Mouse (Mus musculus): Measurements from ENCODE around the gene Erg. TPM values are rescaled to one million over a fixed set of nuclear protein-coding genes. Genes with fewer than 3 reads are reported as not detected.

Erg gene
- polyA plus RNA-seq, 1 experiment from 2014 or later = 2.1 TPM

- ATAC-seq (ENCODE audit: insufficient read depth, low FRiP score, low TSS enrichment) = no peak
These were observed 198.1 kb downstream of the Erg start for GRCm38 (mm10) chr16:95388292-95388691.

DNA sequence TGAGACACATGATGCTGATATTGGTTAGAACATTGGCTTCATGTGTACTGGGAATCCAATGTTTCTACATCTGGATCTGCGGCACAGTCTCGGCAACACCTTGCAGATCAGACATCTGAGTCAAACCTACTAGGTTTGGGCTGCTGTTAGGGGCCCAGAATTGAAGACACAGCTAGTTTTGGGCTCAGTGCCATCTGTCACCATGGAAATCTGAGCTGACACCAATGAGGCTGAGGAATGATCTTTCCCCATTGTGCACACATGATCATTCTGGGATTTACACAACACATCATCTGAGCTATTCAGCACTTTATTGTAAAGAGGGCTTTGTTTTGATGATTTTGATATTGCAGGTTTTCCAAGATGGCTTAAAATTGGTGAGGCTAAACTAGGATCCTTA, 199.4 kb downstream of the Erg start:
- H3K4me3 ChIP-seq (ENCODE audit: low read depth, low read length) = no peak overlapping the region
- WGBS = 98% methylated on average over 2 of the region's 2 CpGs
- no peak for ATAC-seq (ENCODE audit: insufficient read depth, low FRiP score, low TSS enrichment)

More at GRCm38 (mm10) chr16:95388292-95388691, 198.1 kb downstream of the Erg start:
- no peaks in the 10 kb centered on the region for H3K4me1 ChIP-seq (ENCODE audit: control insufficient read depth, insufficient read depth, low read length)
- no peaks in the 10 kb centered on the region for H3K36me3 ChIP-seq (ENCODE audit: control insufficient read depth, insufficient read depth, low read length)
- H3K9ac ChIP-seq (ENCODE audit: low read length) = no peak overlapping the region
- no peaks in the 10 kb centered on the region for H3K27me3 ChIP-seq (ENCODE audit: control insufficient read depth, insufficient read depth, low read length)
- no peak overlapping the region for H3K4me2 ChIP-seq (ENCODE audit: low read depth)
- H3K4me3 ChIP-seq (ENCODE audit: low read depth, low read length) = no peak overlapping the region
- no peak overlapping the region for H3K27ac ChIP-seq (ENCODE audit: low read depth, low read length)
- DNase-seq (ENCODE audit: low spot score) = no peak
- no peaks in the 10 kb centered on the region for H3K9me3 ChIP-seq (ENCODE audit: control insufficient read depth, low read length)
- WGBS = 90% methylated on average over 5 of the region's 5 CpGs

GRCm38 (mm10) chr16:95385299-95385973, 201.0 kb downstream of the Erg start:
- Histone ChIP-seq H3K4me1 (ENCODE audit: control insufficient read depth, insufficient read depth, low read length) (no peaks in the 10 kb centered on the region), H3K9me3 (ENCODE audit: control insufficient read depth, low read length) (no peaks in the 10 kb centered on the region), H3K4me2 (ENCODE audit: low read depth) (no peak overlapping the region), H3K27me3 (ENCODE audit: control insufficient read depth, insufficient read depth, low read length) (no peaks in the 10 kb centered on the region), H3K9ac (ENCODE audit: low read length) (no peak overlapping the region), H3K27ac (ENCODE audit: low read depth, low read length) (no peak overlapping the region), H3K36me3 (ENCODE audit: control insufficient read depth, insufficient read depth, low read length) (no peaks in the 10 kb centered on the region), H3K4me3 (ENCODE audit: low read depth, low read length) (no peak overlapping the region)
- DNase-seq (ENCODE audit: low spot score) (no peak), ATAC-seq (ENCODE audit: insufficient read depth, low FRiP score, low TSS enrichment) (no peak)
- WGBS = 92% methylated on average over 7 of the region's 7 CpGs

More for the DNA sequence above, 199.4 kb downstream of the Erg start:
- no peak overlapping the region for H3K4me2 ChIP-seq (ENCODE audit: low read depth)
- H3K9me3 ChIP-seq (ENCODE audit: control insufficient read depth, low read length) = no peaks in the 10 kb centered on the region
- H3K27me3 ChIP-seq (ENCODE audit: control insufficient read depth, insufficient read depth, low read length) = no peaks in the 10 kb centered on the region
- H3K4me1 ChIP-seq (ENCODE audit: control insufficient read depth, insufficient read depth, low read length) = no peaks in the 10 kb centered on the region
- no peaks in the 10 kb centered on the region for H3K36me3 ChIP-seq (ENCODE audit: control insufficient read depth, insufficient read depth, low read length)
- no peak for DNase-seq (ENCODE audit: low spot score)
- H3K9ac ChIP-seq (ENCODE audit: low read length) = no peak overlapping the region
- no peak overlapping the region for H3K27ac ChIP-seq (ENCODE audit: low read depth, low read length)

DNA sequence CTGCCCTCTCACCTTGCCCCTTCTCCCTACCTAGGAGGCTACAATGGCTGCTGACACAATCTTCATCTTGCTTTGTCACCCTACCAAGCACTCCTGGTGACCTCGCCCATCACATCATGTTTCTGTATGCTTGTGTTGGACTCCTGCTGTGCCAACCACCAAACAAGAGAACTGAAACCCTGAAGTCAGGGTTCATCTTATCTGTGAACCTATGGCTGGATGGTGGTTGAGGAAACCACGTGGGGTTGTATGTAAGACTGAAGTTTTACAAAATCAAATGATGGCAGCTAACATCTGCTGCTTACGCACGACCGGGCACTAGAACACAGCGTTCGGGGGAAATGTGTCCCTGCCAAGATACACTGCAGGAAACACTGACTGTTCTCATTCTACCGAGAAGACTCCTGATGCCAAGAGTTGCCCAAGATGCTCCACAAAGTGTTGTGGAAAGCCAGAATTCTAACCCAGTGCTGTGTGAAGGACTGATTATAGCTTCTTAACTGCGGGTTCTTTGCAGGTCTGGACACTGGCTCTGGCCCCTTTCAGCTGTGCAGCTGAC, 201.7 kb downstream of the Erg start:
- 93% methylated on average over 9 of the region's 9 CpGs for WGBS
- H3K9me3 ChIP-seq (ENCODE audit: control insufficient read depth, low read length) = no peaks in the 10 kb centered on the region
- H3K4me3 ChIP-seq (ENCODE audit: low read depth, low read length) = no peak overlapping the region
- no peaks in the 10 kb centered on the region for H3K27me3 ChIP-seq (ENCODE audit: control insufficient read depth, insufficient read depth, low read length)
- no peak for ATAC-seq (ENCODE audit: insufficient read depth, low FRiP score, low TSS enrichment)
- DNase-seq (ENCODE audit: low spot score) = no peak
- no peaks in the 10 kb centered on the region for H3K36me3 ChIP-seq (ENCODE audit: control insufficient read depth, insufficient read depth, low read length)
- H3K4me1 ChIP-seq (ENCODE audit: control insufficient read depth, insufficient read depth, low read length) = no peaks in the 10 kb centered on the region
- no peak overlapping the region for H3K4me2 ChIP-seq (ENCODE audit: low read depth)
- no peak overlapping the region for H3K9ac ChIP-seq (ENCODE audit: low read length)
- no peak overlapping the region for H3K27ac ChIP-seq (ENCODE audit: low read depth, low read length)

- Histone ChIP-seq H3K27me3 (ENCODE audit: control insufficient read depth, insufficient read depth, low read length) (no peaks in the 10 kb centered on the region), H3K9me3 (ENCODE audit: control insufficient read depth, low read length) (no peaks in the 10 kb centered on the region), H3K4me2 (ENCODE audit: low read depth) (no peak overlapping the region), H3K36me3 (ENCODE audit: control insufficient read depth, insufficient read depth, low read length) (no peaks in the 10 kb centered on the region), H3K4me3 (ENCODE audit: low read depth, low read length) (no peak overlapping the region), H3K4me1 (ENCODE audit: control insufficient read depth, insufficient read depth, low read length) (no peaks in the 10 kb centered on the region), H3K9ac (ENCODE audit: low read length) (no peak overlapping the region), H3K27ac (ENCODE audit: low read depth, low read length) (no peak overlapping the region)
- DNase-seq (ENCODE audit: low spot score) = no peak
- WGBS = 87% methylated on average over 5 of the region's 5 CpGs
- ATAC-seq (ENCODE audit: insufficient read depth, low FRiP score, low TSS enrichment) = no peak
These were observed 204.1 kb downstream of the Erg start for GRCm38 (mm10) chr16:95382251-95382650.

DNA sequence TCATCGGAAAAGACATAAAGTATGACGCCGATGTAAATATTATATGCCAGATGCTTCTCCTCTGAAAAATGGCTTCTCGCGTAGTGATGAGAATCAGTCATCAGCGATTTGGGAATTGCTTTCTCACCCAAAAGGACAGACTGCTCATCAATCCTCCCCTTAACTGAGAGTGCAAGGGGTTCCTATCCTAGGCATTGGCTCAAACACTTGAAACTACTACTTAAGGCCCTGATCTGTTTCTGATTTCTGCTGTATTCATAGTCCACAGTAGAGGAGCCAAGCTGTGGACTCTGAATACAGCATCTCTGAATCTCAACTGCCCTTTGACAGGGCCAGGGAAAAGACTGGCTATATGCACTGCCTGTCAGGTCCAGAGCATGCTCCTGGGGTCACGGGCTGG, 209.6 kb downstream of the Erg start:
- no peak overlapping the region for H3K27ac ChIP-seq (ENCODE audit: low read depth, low read length)

DNA sequence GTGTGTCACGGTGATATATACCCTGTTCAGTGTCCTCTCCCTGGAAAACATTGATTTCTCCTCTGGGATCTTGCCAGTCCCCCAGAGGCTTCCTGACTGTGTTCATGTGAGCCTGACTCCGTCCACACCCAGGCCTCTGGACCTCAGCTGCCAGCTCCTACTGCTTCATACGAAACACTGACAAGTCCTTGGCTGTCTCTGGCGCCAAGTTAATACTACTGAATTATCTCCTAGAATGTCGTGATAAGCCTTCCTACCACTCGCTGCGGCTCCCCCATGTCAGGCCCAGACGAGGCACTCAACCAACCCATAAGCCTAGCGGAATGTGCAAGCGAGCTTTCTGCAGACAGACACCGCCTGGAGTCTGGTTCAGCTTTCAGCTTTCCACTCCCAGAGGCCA, 210.0 kb downstream of the Erg start:
- no peaks in the 10 kb centered on the region for H3K9me3 ChIP-seq (ENCODE audit: control insufficient read depth, low read length)

More for the DNA sequence above, 209.6 kb downstream of the Erg start:
- H3K27me3 ChIP-seq (ENCODE audit: control insufficient read depth, insufficient read depth, low read length) = no peaks in the 10 kb centered on the region
- H3K4me1 ChIP-seq (ENCODE audit: control insufficient read depth, insufficient read depth, low read length) = no peaks in the 10 kb centered on the region
- no peak overlapping the region for H3K4me2 ChIP-seq (ENCODE audit: low read depth)
- H3K36me3 ChIP-seq (ENCODE audit: control insufficient read depth, insufficient read depth, low read length) = no peaks in the 10 kb centered on the region
- no peak for DNase-seq (ENCODE audit: low spot score)
- no peak for ATAC-seq (ENCODE audit: insufficient read depth, low FRiP score, low TSS enrichment)
- no peaks in the 10 kb centered on the region for H3K9me3 ChIP-seq (ENCODE audit: control insufficient read depth, low read length)
- no peak overlapping the region for H3K9ac ChIP-seq (ENCODE audit: low read length)
- no peak overlapping the region for H3K4me3 ChIP-seq (ENCODE audit: low read depth, low read length)
- 91% methylated on average over 7 of the region's 7 CpGs for WGBS

GRCm38 (mm10) chr16:95374646-95375045, 211.7 kb downstream of the Erg start:
- DNase-seq (ENCODE audit: low spot score) (no peak), ATAC-seq (ENCODE audit: insufficient read depth, low FRiP score, low TSS enrichment) (no peak)
- H3K27ac ChIP-seq (ENCODE audit: low read depth, low read length) = no peak overlapping the region
- no peaks in the 10 kb centered on the region for H3K36me3 ChIP-seq (ENCODE audit: control insufficient read depth, insufficient read depth, low read length)
- H3K4me2 ChIP-seq (ENCODE audit: low read depth) = no peak overlapping the region
- H3K9me3 ChIP-seq (ENCODE audit: control insufficient read depth, low read length) = no peaks in the 10 kb centered on the region
- H3K27me3 ChIP-seq (ENCODE audit: control insufficient read depth, insufficient read depth, low read length) = no peaks in the 10 kb centered on the region
- no peak overlapping the region for H3K4me3 ChIP-seq (ENCODE audit: low read depth, low read length)
- WGBS = 63% methylated on average over 4 of the region's 4 CpGs
- H3K9ac ChIP-seq (ENCODE audit: low read length) = no peak overlapping the region
- H3K4me1 ChIP-seq (ENCODE audit: control insufficient read depth, insufficient read depth, low read length) = no peaks in the 10 kb centered on the region

More for the DNA sequence above, 210.0 kb downstream of the Erg start:
- 81% methylated on average over 11 of the region's 11 CpGs for WGBS
- H3K27ac ChIP-seq (ENCODE audit: low read depth, low read length) = no peak overlapping the region
- no peak for ATAC-seq (ENCODE audit: insufficient read depth, low FRiP score, low TSS enrichment)
- H3K4me2 ChIP-seq (ENCODE audit: low read depth) = no peak overlapping the region
- H3K4me3 ChIP-seq (ENCODE audit: low read depth, low read length) = no peak overlapping the region
- H3K4me1 ChIP-seq (ENCODE audit: control insufficient read depth, insufficient read depth, low read length) = no peaks in the 10 kb centered on the region
- no peak for DNase-seq (ENCODE audit: low spot score)
- no peak overlapping the region for H3K9ac ChIP-seq (ENCODE audit: low read length)
- H3K36me3 ChIP-seq (ENCODE audit: control insufficient read depth, insufficient read depth, low read length) = no peaks in the 10 kb centered on the region
- no peaks in the 10 kb centered on the region for H3K27me3 ChIP-seq (ENCODE audit: control insufficient read depth, insufficient read depth, low read length)

DNA sequence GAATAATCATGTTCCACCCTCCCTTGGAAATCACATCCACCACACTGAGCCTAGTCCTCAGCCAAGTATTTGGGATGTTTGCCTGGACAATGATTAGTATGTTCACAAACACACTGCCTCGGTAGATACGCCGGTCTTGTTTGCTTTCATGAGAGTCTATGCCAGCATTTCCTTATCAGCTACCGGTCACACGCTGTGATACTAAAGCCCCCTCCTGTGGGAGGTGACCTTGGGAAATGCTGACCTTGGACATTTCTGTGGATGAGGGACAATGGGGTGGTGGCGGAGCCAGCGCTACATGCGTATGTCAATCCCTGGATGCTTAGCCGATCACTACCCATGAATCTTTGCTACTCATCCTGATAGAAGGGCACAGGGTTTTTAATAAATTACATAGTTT, 213.4 kb downstream of the Erg start:
- no peak overlapping the region for H3K27ac ChIP-seq (ENCODE audit: low read depth, low read length)
- no peak overlapping the region for H3K4me2 ChIP-seq (ENCODE audit: low read depth)
- no peaks in the 10 kb centered on the region for H3K4me1 ChIP-seq (ENCODE audit: control insufficient read depth, insufficient read depth, low read length)
- H3K27me3 ChIP-seq (ENCODE audit: control insufficient read depth, insufficient read depth, low read length) = no peaks in the 10 kb centered on the region
- no peak overlapping the region for H3K9ac ChIP-seq (ENCODE audit: low read length)
- no peaks in the 10 kb centered on the region for H3K36me3 ChIP-seq (ENCODE audit: control insufficient read depth, insufficient read depth, low read length)
- 95% methylated on average over 9 of the region's 9 CpGs for WGBS
- DNase-seq (ENCODE audit: low spot score) (no peak), ATAC-seq (ENCODE audit: insufficient read depth, low FRiP score, low TSS enrichment) (no peak)
- no peak overlapping the region for H3K4me3 ChIP-seq (ENCODE audit: low read depth, low read length)
- H3K9me3 ChIP-seq (ENCODE audit: control insufficient read depth, low read length) = no peaks in the 10 kb centered on the region

Data from neural tube, embryonic 11.5 days (tissue).